Mouse (Mus musculus) C2C12 (cell line): ENCODE measurements at regions not wholly inside any gene's neighbourhood (a gene's known extent, or its start where the extent isn't known, plus 50 kb on each side); places are given as distances from the start of the nearest gene placed in this dataset.
A peak's percentile ranks its signal among the peaks of the same experiment; 100 is the strongest.

ENCODE experiments used
- H3K27me3 ChIP-seq: one replicate; pipeline ENCODE4 v1.6.1; 2011; ENCODE audit not compliant: control insufficient read depth, insufficient read depth, insufficient read length
- H3K36me3 ChIP-seq: one replicate; pipeline ENCODE4 v1.6.1; 2011; ENCODE audit not compliant: control insufficient read depth, insufficient read depth
- H3K4me3 ChIP-seq: one replicate; pipeline ENCODE4 v1.5.1; 2011; ENCODE audit warnings: mild to moderate bottlenecking, control low read depth; ENCODE audit not compliant: poor library complexity, insufficient read depth, severe bottlenecking
- H3K79me2 ChIP-seq: one replicate; pipeline ENCODE4 v1.6.1; 2011; ENCODE audit not compliant: control insufficient read depth, insufficient read depth
- H3K79me3 ChIP-seq: one replicate; pipeline ENCODE4 v1.6.1; 2011; ENCODE audit warnings: low read depth, control low read depth
- H3ac ChIP-seq: one replicate; pipeline ENCODE3; 2011; ENCODE audit warnings: low read depth; ENCODE audit not compliant: control insufficient read depth, insufficient read length
- CEBPB ChIP-seq: IDR thresholded peaks from one replicate; pipeline ENCODE4 v1.6.1; 2011; ENCODE audit warnings: low read depth, mild to moderate bottlenecking, control low read depth, moderate library complexity
- CTCF ChIP-seq: IDR thresholded peaks from one replicate; pipeline ENCODE4 v1.5.1; 2011; ENCODE audit not compliant: control insufficient read depth, insufficient read depth, insufficient read length
- FOSL1 ChIP-seq: IDR thresholded peaks from one replicate; pipeline ENCODE4 v1.8.0; 2011; ENCODE audit warnings: mild to moderate bottlenecking, low read length; ENCODE audit not compliant: poor library complexity, insufficient read depth, severe bottlenecking
- MAX ChIP-seq: IDR thresholded peaks from one replicate; pipeline ENCODE4 v1.6.1; 2011; ENCODE audit warnings: mild to moderate bottlenecking, control low read depth
- MYOD1 ChIP-seq: IDR thresholded peaks from one replicate; pipeline ENCODE4 v1.6.1; 2011; ENCODE audit warnings: low read depth; ENCODE audit not compliant: control insufficient read depth, insufficient read length
- MYOG ChIP-seq: IDR thresholded peaks from one replicate; pipeline ENCODE4 v1.6.1; 2011; ENCODE audit not compliant: control insufficient read depth, insufficient read length; ENCODE audit errors: extremely low read depth
- USF1 ChIP-seq: IDR thresholded peaks from one replicate; pipeline ENCODE4 v1.6.1; 2011; ENCODE audit warnings: low read depth, mild to moderate bottlenecking, control low read depth, moderate library complexity

DNA sequence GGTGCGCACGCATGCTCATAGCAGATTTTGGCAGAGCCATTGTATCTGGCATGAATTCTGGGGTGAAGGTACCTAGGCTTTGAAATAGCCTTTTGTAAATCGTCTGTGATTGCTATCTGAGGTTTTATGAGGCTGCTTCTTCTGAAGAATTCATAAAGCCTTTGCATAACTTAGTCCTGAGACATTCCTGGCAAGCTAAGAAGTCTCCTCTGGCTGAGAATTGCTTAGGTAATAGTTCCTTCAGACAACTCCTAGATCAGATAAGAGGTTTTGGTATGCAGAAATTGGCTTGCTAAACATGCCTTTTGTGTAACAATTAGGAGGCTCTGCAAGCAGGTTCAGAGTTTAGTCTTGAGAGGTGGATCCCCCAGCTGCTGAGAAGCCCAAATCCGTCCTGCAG is 82.7 kb downstream of the Pmp22 start:
- TF ChIP-seq CTCF: no peak
- no peak for TF ChIP-seq FOSL1
- no peak for TF ChIP-seq CEBPB
- no peak for TF ChIP-seq USF1
- no peak for TF ChIP-seq MYOD1
- no peak for TF ChIP-seq MAX
- TF ChIP-seq MYOG: no peak
- Histone ChIP-seq H3K27me3 (no peaks in the 10 kb centered on the region), H3K79me2 (no peaks in the 10 kb centered on the region), H3K79me3 (no peaks in the 10 kb centered on the region), H3K4me3 (no peak overlapping the region), H3K36me3 (no peaks in the 10 kb centered on the region), H3ac (no peak overlapping the region)

DNA sequence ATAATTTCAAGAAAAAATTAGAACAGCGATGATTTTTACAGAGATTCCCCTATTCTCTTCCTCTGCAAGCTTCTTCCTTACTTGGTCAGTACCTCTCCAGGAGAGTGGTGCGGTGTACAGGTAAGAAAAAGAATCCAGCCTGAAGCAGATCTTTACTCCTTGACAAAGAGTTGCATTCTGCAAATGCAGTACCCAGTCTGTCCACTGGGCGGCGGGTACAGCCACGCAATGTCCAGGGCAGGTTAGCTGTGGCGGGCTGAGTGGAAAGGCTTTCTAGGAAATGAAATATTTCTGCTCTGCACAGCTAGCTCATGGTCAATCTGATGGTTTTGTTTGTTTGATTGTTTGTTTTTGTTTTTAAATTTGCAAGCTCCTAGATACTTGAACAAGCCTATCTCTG is 84.3 kb downstream of the Pmp22 start:
- H3K27me3 ChIP-seq: no peaks in the 10 kb centered on the region
- H3ac ChIP-seq: no peak overlapping the region
- H3K79me2 ChIP-seq: no peaks in the 10 kb centered on the region
- H3K4me3 ChIP-seq: no peak overlapping the region
- no peak for TF ChIP-seq FOSL1
- TF ChIP-seq CTCF: peak; percentile 87
- H3K36me3 ChIP-seq: no peaks in the 10 kb centered on the region
- no peaks in the 10 kb centered on the region for H3K79me3 ChIP-seq

DNA sequence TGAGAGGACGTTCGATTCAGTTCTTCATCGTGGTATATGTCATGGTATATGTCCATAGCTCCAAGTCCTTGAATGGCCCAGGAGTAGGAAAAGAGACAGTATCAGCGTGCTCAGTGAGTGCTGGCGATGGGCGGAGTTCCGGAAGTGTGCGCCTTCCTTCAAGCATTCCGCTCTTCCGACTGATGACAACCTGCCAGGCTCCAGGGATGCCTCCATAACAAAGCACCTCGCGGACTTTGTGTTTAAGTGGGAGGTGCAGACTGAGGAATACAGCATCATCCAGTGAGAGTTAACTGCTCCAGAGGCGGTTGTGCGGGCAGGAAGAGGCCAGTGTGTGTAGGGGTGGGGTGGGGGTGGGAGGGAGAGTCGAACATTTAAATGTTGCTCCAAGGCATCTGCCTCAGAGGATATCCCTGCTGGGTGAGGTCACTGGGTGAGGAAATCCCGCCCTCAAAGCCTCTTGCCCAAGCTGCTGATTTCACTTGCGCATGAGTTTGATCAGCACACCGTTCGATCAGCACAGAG is 85.2 kb downstream of the Pmp22 start:
- Histone ChIP-seq H3K79me3 (no peaks in the 10 kb centered on the region), H3K4me3 (no peak overlapping the region), H3K27me3 (no peaks in the 10 kb centered on the region), H3ac (no peak overlapping the region), H3K79me2 (no peaks in the 10 kb centered on the region), H3K36me3 (no peaks in the 10 kb centered on the region)
- TF ChIP-seq CEBPB (no peak), FOSL1 (no peak), MYOD1 (no peak), MAX (no peak), MYOG (no peak), USF1 (no peak), CTCF (no peak)

DNA sequence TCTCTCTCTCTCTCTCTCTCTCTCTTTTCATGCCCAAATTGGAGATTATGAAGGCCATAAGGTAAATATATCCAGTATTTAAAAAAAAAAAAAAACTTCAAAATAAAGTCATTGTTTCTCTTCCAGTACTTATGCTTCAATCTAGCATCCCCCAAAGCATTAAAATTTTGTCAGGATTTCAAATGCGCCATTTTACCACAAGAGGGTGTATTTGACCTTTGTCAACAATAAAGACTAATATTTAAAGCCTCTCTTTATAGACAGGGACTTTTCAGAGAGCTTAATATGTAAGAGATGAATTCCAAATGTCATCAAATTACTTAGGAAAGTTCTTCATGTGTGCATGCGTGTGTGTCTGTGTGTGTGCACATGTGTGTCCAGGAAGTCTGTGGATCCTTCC is 87.2 kb downstream of the Pmp22 start:
- Histone ChIP-seq H3K4me3 (no peak overlapping the region), H3K36me3 (no peaks in the 10 kb centered on the region), H3K79me3 (no peaks in the 10 kb centered on the region), H3ac (no peak overlapping the region), H3K79me2 (no peaks in the 10 kb centered on the region), H3K27me3 (no peaks in the 10 kb centered on the region)
- TF ChIP-seq MYOG: no peak
- TF ChIP-seq MAX: no peak
- TF ChIP-seq CEBPB: no peak
- TF ChIP-seq USF1: no peak
- TF ChIP-seq CTCF: no peak
- no peak for TF ChIP-seq FOSL1
- TF ChIP-seq MYOD1: no peak

DNA sequence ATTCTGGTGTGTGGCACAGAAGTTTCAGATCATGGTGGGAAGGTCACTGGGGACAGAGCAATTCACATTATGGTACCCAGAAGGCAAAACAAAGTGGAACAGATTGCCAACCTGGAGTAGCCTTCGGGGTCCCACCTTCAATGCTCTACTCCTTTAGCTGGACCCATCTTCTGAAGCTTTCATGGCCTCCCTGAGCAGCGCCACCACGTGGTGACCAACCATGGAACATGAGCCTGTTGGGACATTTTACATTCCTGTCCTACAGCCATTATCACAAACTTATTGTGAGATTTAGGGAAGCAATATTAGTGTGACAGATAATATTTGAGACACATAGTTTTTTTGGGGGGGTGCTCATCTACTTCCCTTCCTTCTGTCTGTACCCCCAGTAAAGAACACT is 88.3 kb downstream of the Pmp22 start:
- Histone ChIP-seq H3K79me3 (no peaks in the 10 kb centered on the region), H3K36me3 (no peaks in the 10 kb centered on the region), H3K27me3 (no peaks in the 10 kb centered on the region), H3K79me2 (no peaks in the 10 kb centered on the region), H3K4me3 (no peak overlapping the region), H3ac (no peak overlapping the region)
- no peak for TF ChIP-seq CEBPB
- no peak for TF ChIP-seq USF1
- no peak for TF ChIP-seq MYOG
- no peak for TF ChIP-seq CTCF
- no peak for TF ChIP-seq MYOD1
- TF ChIP-seq MAX: no peak
- no peak for TF ChIP-seq FOSL1

DNA sequence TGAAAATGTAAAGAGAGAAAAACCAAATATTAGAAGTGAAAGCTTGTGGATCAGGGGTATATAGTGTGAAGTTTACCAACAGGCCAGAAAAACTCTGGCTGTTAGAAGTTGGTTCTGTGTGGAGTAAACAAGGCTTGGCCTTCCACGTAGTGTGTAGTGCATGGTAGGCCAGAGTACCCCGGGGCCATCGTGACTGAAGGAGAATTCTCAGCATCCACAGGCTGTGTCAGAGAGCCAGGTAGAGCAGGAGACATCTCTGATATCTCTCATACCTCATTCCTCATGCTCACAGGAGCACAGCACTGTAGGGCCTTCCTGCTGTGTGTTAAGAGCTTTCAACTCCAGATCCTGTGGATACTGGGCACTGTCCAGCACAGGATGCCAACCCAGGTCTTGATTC is 97.7 kb downstream of the Pmp22 start:
- Histone ChIP-seq H3K79me3 (no peaks in the 10 kb centered on the region), H3ac (no peak overlapping the region), H3K79me2 (no peaks in the 10 kb centered on the region), H3K4me3 (no peak overlapping the region), H3K27me3 (no peaks in the 10 kb centered on the region), H3K36me3 (no peaks in the 10 kb centered on the region)
- no peak for TF ChIP-seq FOSL1
- TF ChIP-seq CTCF: no peak
- no peak for TF ChIP-seq MYOD1
- TF ChIP-seq CEBPB: no peak
- no peak for TF ChIP-seq USF1
- no peak for TF ChIP-seq MAX
- TF ChIP-seq MYOG: no peak
